Mouse (Mus musculus): Measurements from ENCODE around the gene Pde7b. TPM values are rescaled to one million over a fixed set of nuclear protein-coding genes. Genes with fewer than 3 reads are reported as not detected.

The Pde7b gene
- total RNA-seq, 2 experiments from 2014 or later: 20.3 to 23.3 TPM

GRCm38 (mm10) chr10:20504800-20505199 lies 220.1 kb downstream of the Pde7b start:
- DNase-seq (ENCODE audit: extremely low spot score in 1 of 2, low spot score in 1 of 2): no peak

DNA sequence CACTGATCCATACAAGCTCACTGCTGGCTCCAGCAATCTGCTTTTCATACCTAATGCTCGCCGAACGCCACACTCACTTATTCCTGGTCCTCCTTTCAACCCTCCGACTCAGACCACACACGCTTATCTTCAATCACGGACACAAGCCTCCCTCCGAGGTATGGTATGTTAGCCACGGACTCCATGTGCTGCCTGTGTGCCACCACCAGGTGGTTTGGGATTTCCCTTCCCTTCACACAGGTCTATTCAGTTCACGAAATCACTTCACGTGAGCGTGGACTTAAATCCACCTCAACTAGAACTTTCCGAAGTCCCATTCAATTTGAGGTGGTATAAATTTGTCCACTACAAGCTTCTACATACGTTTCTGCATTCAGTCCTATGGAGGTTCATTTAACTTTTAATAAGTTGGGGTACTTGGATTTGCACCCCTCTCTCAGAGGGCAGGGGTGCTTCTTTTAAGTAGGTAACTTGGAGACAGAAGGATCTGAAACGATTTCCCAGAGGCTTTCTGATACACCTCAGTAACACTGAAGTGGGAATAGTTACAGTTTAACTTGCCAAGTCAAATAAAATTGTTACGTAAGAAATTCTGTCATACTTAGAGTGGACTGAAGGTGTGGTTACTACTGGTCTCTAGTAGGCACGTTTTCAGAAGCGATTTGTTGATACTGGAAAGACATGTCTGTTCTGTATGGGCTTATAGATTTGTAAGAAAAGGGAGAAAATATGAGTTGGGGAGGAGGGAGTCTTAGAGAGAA lies 221.4 kb downstream of the Pde7b start:
- DNase-seq (ENCODE audit: extremely low spot score in 1 of 2, low spot score in 1 of 2): no peak

GRCm38 (mm10) chr10:20501221-20501620 lies 223.7 kb downstream of the Pde7b start:
- no peak for DNase-seq (ENCODE audit: extremely low spot score in 1 of 2, low spot score in 1 of 2)

GRCm38 (mm10) chr10:20495051-20495450 lies 229.8 kb downstream of the Pde7b start:
- DNase-seq (ENCODE audit: extremely low spot score in 1 of 2, low spot score in 1 of 2): no peak

DNA sequence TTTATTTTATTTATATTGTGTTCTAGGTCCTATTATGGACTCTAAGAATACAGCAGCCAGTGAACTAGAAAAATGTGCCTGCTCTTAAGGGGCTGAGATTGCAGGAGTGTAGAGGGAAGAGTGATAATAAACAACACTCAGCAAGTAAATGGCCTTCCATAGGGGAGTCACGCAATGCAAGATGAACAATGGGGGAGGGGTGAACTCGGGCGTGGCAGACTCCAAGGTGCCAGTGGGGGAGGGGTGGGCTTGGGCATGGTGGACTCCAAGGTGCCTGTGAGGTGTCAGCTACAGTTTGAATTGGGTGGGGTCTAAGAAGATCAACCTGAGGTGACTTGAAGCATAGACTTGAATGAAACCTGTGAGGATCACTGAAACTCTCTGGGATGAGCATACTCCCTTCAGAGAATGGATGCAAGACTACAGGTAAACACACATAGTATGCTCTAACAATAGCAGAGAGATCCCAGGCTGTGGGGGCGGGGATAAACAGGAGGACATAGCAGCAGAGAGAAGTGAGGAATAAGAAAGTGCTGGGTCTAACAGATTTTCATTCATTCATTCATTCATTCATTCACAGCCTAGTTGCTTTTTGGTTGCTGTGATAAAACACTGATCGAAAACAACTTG lies 230.9 kb downstream of the Pde7b start:
- DNase-seq (ENCODE audit: extremely low spot score in 1 of 2, low spot score in 1 of 2): no peak

DNA sequence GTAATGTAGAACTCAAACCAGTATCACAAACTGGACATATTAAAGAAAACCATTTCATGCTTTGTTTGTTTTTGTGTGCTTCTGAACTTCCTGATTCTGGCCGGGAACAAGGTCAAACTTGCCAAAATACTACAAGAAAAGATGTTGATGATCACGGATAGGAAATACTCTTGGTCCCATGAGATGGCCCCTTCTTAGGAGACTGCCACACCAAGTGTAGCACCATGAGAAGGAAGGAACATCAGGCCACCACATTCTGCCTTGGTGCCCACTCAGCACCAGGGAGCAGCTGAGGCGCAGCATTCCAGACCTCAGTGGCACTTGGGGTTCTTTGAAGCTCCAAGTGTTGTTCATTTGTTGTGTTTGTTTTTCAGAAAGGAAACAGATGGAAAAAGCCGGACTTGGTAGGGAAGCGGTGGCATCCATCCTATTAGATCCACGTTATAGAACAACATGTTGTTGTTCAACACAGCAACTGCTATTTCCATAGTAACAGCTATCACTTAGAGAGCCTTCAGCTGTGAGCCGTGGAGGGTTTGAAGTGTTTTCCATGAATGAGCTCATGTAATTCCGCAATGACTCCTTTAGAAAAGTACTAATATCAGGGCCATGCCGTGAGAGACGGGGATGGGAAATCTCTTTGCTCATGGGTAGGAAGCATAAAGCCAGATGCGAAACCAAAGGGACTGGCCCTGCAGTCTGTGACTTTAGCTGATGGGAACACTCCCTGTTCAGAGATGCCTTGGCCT lies 232.5 kb downstream of the Pde7b start:
- no peak for DNase-seq (ENCODE audit: extremely low spot score in 1 of 2, low spot score in 1 of 2)

DNA sequence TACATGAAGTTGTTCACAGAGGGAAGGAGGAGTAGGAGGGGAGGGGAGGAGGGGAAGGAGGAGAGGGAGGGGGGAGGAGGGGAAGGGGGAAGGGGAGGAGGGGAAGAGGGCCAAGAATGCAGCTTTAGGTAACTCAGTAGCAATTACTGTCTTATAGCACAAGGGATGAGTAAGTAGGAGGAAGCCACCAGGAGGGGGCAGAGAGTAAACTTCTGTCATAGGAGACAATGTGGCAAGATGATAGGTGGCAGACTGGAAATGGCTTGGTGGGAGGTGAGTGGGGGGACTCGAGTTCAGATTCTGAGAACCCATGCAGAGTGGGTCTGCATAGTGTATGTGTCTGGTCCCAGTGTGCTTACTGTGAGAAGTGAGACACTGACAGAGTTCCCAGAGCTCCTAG lies 234.1 kb downstream of the Pde7b start:
- no peak for DNase-seq (ENCODE audit: extremely low spot score in 1 of 2, low spot score in 1 of 2)

DNA sequence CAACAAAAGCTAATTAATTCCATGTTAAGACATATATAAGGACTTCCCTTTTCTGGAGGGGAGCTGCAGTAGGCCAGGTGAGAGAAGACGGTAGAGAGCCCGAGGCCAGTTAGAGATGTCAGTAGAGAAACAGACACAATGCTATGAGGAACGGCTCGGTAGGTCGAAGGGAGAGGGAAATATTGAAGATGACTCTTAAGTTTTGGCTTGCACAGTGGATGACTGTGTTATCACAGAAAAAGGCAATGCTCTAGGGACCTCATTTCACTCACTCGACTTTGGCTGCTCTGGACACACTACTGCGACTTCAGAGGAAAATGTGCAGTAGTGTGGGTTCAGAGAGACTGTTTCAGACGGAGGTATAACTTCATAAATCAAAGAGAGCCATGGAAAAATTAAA lies 234.6 kb downstream of the Pde7b start:
- DNase-seq (ENCODE audit: extremely low spot score in 1 of 2, low spot score in 1 of 2): no peak

DNA sequence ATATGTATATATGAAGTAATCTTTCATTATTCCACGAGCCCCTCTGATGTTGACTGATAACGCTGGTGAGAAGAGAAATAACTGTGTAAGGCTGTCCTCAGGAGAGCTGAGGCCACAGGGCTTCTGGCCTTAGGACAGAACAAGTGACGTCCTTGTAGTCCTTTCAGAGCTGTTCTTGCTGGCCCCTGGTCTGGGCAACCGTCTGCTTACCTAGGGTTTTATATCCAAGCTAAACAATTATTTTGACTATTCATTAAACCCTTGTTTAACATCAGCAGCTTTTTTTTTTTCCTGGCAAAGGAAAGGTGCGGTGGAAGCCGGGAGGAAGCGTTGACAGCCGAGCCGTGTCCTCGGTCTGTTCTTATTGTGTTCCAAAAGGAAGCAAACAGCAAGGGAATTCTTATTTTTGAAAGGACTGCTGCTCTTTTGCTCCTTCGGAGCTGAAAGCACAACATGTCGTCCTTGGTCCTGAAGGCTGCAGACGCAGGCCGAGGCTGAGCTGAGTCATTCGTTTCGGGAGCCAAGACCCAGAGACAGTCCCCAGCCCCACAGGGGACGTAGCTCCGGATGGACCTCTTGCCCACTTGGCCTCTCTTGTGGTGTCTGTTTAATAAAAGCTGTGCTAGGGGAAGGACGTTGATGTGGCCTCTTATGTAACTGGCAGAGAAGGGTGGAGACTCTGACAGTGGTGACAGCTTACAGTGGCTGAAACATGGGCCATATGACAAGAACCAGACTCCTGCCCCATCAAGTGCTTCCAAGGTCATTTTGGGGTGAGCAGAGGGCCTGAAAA lies 238.2 kb downstream of the Pde7b start:
- DNase-seq (ENCODE audit: extremely low spot score in 1 of 2, low spot score in 1 of 2): no peak

- no peak for DNase-seq (ENCODE audit: extremely low spot score in 1 of 2, low spot score in 1 of 2)
Measured at GRCm38 (mm10) chr10:20485816-20486215, 239.1 kb downstream of the Pde7b start.

DNA sequence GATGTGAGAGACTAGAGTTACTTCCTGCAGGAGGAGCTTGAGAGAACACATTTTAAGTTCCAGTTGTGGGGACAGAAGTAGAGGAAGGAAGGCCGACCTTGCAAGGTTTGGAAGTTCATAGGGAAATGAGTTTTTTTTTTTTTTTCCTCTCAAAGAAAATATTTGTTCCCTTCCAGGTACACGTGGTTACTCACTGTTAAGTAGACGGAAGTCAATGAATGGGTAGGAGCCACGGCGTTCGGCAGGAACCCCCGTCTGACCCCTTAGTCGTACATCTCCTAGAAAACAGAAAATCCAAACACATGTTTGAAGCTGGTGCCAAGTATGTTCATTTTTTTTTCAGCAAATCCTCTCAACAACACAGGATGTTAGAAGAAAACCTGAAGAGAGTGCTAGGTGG lies 245.4 kb downstream of the Pde7b start:
- no peak for DNase-seq (ENCODE audit: extremely low spot score in 1 of 2, low spot score in 1 of 2)

DNA sequence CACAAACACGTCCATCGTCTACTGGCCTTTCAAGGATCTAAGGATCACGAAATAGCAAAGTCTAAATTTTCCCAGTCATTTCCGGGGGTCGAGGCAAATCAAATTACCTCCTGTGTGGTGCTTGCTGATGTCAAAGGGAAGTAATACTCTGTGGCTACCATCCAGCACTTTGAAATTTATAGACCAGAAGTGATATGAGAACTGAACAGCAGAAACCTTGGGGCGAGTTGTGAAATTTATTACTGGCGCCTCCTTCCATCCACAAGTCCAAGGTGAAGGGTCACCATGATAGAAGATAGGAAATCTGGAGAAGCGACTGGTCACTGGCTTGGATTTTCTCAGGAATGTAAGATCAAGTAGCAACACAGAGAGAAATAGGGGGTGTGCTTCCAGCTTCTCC lies 246.4 kb downstream of the Pde7b start:
- no peak for DNase-seq (ENCODE audit: extremely low spot score in 1 of 2, low spot score in 1 of 2)

DNA sequence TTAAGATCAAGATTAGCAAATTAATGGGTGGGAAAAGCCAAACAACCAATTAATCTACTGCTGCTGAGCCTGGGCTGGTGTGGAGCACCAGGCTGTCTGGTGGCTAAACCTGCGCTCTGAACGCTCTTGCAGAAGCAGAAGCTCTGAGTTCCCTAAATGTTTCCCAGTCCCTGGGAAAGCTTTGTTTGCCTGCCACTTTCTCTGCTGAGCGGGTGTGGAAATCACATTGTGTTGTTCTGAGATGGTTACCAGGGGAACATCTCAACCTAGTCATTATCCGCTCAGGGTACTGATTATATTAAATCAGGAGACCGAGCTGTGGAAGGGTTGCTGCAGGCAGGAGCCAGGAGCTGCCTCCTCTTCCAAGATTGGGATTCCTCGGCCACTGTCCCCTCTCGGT lies 250.0 kb downstream of the Pde7b start:
- DNase-seq (ENCODE audit: extremely low spot score in 1 of 2, low spot score in 1 of 2): peak in 1 of 2 experiments; percentile 29

DNA sequence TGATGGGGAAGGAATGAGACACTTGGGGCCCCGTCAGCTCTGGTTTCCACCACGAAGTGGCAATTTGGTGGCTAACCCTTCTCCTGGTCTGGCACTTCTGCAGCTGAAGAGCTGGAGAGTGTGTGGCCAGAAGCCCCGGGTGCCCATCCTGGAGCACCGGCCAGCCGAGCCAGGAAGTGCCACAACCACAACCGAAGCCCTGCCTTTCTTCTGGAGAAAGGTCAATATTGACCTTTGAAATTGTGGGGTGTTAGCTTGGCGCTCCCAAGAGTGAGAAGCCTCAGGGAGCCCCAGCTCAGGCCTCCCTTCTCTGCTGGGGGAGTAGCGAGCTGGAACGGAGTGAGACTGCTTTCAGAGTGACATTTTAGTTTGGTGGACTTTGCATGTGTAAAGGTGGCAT lies 250.8 kb downstream of the Pde7b start:
- no peak for DNase-seq (ENCODE audit: extremely low spot score in 1 of 2, low spot score in 1 of 2)

- DNase-seq (ENCODE audit: extremely low spot score in 1 of 2, low spot score in 1 of 2): no peak
Measured at GRCm38 (mm10) chr10:20473505-20473904, 251.4 kb downstream of the Pde7b start.

GRCm38 (mm10) chr10:20472007-20472406 lies 252.9 kb downstream of the Pde7b start:
- DNase-seq (ENCODE audit: extremely low spot score in 1 of 2, low spot score in 1 of 2): no peak

DNA sequence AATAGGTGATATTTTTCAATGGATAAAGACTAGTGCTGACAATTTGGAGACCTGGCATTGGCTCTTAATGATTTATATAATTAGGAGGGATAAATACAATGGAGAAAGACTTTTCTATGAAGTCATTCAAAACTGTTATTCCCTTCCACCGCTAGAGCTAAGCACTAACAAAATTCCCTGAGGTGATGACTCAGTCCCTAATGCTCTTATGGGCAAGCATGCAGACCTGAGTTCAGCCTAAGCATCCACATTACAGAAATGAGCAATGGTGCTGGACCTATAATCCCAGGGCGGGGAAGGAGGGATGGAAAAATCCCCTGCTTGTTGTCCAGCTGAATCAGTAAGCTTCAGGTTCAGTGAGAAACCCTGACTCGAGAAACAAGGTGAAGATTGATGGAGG lies 260.2 kb downstream of the Pde7b start:
- DNase-seq (ENCODE audit: extremely low spot score in 1 of 2, low spot score in 1 of 2): no peak

DNA sequence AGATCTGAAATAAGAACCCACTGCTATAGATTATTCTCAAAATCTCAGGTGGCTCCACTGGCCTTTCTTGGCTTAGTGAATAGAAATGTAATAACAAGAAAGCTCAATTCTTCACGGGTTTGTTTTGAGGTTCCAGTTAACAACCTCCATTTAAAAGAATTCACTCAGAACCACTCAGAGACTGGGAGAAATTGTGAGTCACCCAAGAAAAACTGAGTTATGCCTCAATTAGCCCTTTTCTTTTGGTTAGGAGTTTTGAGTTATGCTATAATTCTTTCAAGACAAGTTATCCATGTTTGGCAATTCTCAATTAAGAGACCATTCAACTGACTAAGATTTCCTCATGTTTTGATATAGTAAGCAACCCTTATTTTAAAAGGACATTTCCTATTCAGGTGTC lies 260.9 kb downstream of the Pde7b start:
- no peak for DNase-seq (ENCODE audit: extremely low spot score in 1 of 2, low spot score in 1 of 2)

DNA sequence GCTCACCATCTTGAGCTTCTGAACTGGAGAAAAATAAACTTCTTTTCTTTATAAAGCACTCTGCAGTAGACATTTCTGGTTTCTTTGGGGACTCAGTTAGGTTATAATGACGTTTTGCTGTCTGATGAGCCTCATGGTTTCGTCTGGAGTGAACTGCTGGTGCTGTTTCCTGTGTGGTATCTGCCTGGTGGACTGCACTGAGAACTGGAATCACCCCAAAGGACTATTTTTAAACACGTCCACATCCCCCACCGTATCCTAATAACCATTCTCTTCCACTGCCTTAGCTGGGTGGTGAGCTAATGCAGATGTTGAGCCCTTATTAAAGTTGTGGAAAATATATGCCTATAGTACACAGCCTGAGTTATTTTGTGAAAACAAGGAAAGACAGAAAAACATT lies 262.3 kb downstream of the Pde7b start:
- DNase-seq (ENCODE audit: extremely low spot score in 1 of 2, low spot score in 1 of 2): no peak

- DNase-seq (ENCODE audit: extremely low spot score in 1 of 2, low spot score in 1 of 2): no peak
Measured at GRCm38 (mm10) chr10:20459657-20460350, 265.1 kb downstream of the Pde7b start.
